Mouse (Mus musculus) MEL (cell line): ENCODE data around the gene Mertk.

Experiments used
- CHD1 ChIP-seq: IDR thresholded peaks from 2 replicates; pipeline ENCODE4 v1.6.1; 2012; ENCODE audit warnings: low read depth, mild to moderate bottlenecking, inconsistent platforms, low read length, improper control_type of control experiment
- CTCF ChIP-seq, 3 experiments: IDR thresholded peaks in 2 of 3; conservative IDR thresholded peaks in 1 of 3; 2 replicates each; pipeline ENCODE4 v1.5.1; 2011 to 2012; ENCODE audit warnings: low read length in 3 of 3, low read depth in 2 of 3, mild to moderate bottlenecking in 2 of 3, improper control_type of control experiment in 1 of 3, inconsistent platforms in 1 of 3, mixed read lengths in 1 of 3, moderate library complexity in 1 of 3; ENCODE audit not compliant: control insufficient read depth in 1 of 3, insufficient read depth in 1 of 3, poor library complexity in 1 of 3, severe bottlenecking in 1 of 3
- KAT2A ChIP-seq: conservative IDR thresholded peaks from 2 replicates; pipeline ENCODE4 v1.6.1; 2012; ENCODE audit warnings: low read depth, low read length, improper control_type of control experiment, inconsistent platforms
- POLR2A ChIP-seq, 2 experiments: IDR thresholded peaks; 2 replicates each; pipeline ENCODE4 v1.6.1; 2011 to 2012; ENCODE audit warnings: low read length in 2 of 2, mild to moderate bottlenecking in 2 of 2, control low read depth in 1 of 2, improper control_type of control experiment in 1 of 2, low read depth in 1 of 2, moderate library complexity in 1 of 2; ENCODE audit not compliant: control insufficient read depth in 1 of 2, insufficient read depth in 1 of 2, poor library complexity in 1 of 2
- POLR2AphosphoS2 ChIP-seq: IDR thresholded peaks from 2 replicates; pipeline ENCODE4 v1.6.1; 2011; ENCODE audit warnings: low read length, improper control_type of control experiment
- SMC3 ChIP-seq: IDR thresholded peaks from 2 replicates; pipeline ENCODE4 v1.6.1; 2011; ENCODE audit warnings: low read depth, low read length, improper control_type of control experiment
- USF1 ChIP-seq: IDR thresholded peaks from 2 replicates; pipeline ENCODE4 v1.6.1; 2014; ENCODE audit warnings: low read depth, mild to moderate bottlenecking, inconsistent platforms, low read length, improper control_type of control experiment, moderate library complexity

GRCm38 (mm10) chr2:128722106-128722710 is 23.5 kb downstream of the Mertk start:
- TF ChIP-seq POLR2A (IDR thresholded peaks at IDR 0.05; ENCODE audit: control insufficient read depth in 1 of 2, insufficient read depth in 1 of 2, low read depth in 1 of 2, low read length in 2 of 2, poor library complexity in 1 of 2) (no peak), POLR2AphosphoS2 (no peak), SMC3 (no peak), USF1 (no peak), CTCF (IDR thresholded peaks at IDR 0.05 in 2 of 3, conservative IDR thresholded peaks at IDR 0.05 in 1 of 3; ENCODE audit: control insufficient read depth in 1 of 3, insufficient read depth in 1 of 3, low read depth in 2 of 3, low read length in 3 of 3, poor library complexity in 1 of 3, severe bottlenecking in 1 of 3) (no peak), CHD1 (no peak), KAT2A (no peak)
